Mouse (Mus musculus): ENCODE data around the gene Acap3. TPM values are rescaled to one million over a fixed set of nuclear protein-coding genes. Genes with fewer than 3 reads are reported as not detected.

Gene Acap3
- polyA plus RNA-seq, 1 experiment from 2014 or later = 71.0 TPM

DNA sequence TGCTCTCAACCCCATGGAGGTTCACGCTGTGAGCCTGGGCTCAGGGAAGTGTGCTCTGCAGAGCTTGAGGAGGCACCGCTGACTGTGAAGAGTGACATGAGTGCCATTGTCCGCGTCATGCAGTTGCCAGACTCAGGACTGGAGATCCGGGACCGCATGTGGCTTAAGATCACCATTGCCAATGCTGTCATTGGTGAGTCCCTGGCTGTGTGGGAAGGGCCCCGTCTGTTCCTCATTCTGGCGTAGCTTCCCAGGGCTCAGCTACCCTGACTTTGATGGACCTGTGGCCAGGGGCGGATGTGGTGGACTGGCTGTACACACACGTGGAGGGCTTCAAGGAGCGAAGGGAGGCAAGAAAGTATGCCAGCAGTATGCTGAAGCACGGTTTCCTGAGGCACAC lies 35.6 kb upstream of the Acap3 start:
- H3K9ac ChIP-seq = no peak overlapping the region
- ATAC-seq (ENCODE audit: low FRiP score) = no peak
- H3K4me2 ChIP-seq = no peak overlapping the region
- H3K9me3 ChIP-seq = no peaks in the 10 kb centered on the region
- WGBS = 94% methylated on average over 12 of the region's 12 CpGs
- peaks cover 82% of the 10 kb centered on the region for H3K36me3 ChIP-seq
- no peak overlapping the region for H3K27ac ChIP-seq
- H3K4me1 ChIP-seq (replicated peaks) = peaks cover 15% of the 10 kb centered on the region
- no peak overlapping the region for H3K4me3 ChIP-seq
- H3K27me3 ChIP-seq = no peaks in the 10 kb centered on the region

DNA sequence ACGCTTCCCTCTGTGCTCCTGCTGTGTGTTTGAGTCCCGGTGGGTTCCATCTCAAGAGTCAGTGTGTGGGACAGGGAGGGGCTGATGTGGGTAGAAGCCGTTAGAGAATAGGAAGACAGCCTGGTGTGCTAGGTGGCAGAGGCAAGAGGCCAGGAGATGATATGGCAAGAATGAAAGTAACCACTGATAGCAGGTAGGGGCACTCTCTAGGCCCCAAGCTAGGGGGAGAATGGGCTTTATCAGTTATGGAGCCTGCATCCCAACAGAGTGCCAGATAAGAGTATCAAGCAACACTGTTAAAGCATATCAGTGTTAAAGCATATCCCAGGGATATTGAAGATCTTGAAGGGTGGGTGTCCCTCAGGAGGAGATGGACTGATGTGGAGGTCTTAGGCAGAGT lies 34.7 kb upstream of the Acap3 start:
- Histone ChIP-seq H3K9ac (no peak overlapping the region), H3K27ac (no peak overlapping the region), H3K9me3 (no peaks in the 10 kb centered on the region), H3K36me3 (peaks cover 90% of the 10 kb centered on the region), H3K27me3 (no peaks in the 10 kb centered on the region), H3K4me1 (replicated peaks) (peaks cover 8% of the 10 kb centered on the region), H3K4me3 (no peak overlapping the region), H3K4me2 (no peak overlapping the region)
- no peak for ATAC-seq (ENCODE audit: low FRiP score)
- WGBS = 82% methylated on average over 3 of the region's 3 CpGs

DNA sequence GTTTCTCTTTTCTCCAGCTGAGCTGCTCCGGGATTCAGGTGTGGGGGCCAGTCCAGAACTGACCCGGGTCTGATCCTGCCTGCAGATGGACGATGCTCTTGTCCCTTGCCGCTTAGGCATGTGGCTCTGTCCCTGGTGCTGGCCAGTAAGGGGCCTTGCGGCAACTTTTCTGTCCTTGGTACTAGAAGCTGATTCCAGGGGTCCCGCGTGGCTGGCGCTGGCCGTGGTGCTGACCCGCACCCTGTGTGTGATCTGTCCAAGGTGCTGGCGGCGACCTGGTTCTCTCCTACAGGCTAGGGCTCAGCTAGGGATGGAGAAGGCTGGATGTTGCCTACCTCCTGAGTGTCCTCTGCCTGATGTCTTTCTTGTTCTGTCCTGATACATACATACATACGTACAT lies 32.3 kb upstream of the Acap3 start:
- ATAC-seq (ENCODE audit: low FRiP score) = no peak
- no peak overlapping the region for H3K27ac ChIP-seq
- no peak overlapping the region for H3K4me2 ChIP-seq
- H3K9ac ChIP-seq = no peak overlapping the region
- no peaks in the 10 kb centered on the region for H3K27me3 ChIP-seq
- H3K4me3 ChIP-seq = no peak overlapping the region
- H3K36me3 ChIP-seq = peaks cover 84% of the 10 kb centered on the region
- WGBS = 36% methylated on average over 13 of the region's 13 CpGs
- H3K4me1 ChIP-seq (replicated peaks) = no peaks in the 10 kb centered on the region
- H3K9me3 ChIP-seq = no peaks in the 10 kb centered on the region

DNA sequence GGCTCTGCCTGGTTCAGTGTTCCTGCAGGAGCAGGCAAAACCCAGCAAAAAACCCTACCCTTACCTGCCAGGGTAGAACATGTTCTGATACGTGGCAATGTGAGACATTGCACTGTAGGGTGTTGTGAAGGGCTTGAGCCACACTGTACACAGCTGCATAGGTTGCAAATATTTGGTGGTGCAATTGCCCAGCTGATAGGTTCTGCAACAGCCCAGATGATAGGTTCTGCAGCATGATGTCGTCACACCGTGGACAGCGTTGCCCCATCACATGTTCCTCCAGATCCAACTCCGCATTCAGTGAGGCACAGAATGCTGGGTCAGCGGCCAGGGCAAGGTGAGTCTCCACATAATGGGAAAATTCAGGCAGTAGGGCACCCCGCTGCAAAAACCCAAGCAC lies 29.8 kb upstream of the Acap3 start:
- Histone ChIP-seq H3K36me3 (peaks cover 79% of the 10 kb centered on the region), H3K27ac (no peak overlapping the region), H3K9me3 (no peaks in the 10 kb centered on the region), H3K4me1 (replicated peaks) (no peaks in the 10 kb centered on the region), H3K9ac (no peak overlapping the region), H3K27me3 (no peaks in the 10 kb centered on the region), H3K4me2 (no peak overlapping the region), H3K4me3 (no peak overlapping the region)
- 91% methylated on average over 7 of the region's 7 CpGs for WGBS
- no peak for ATAC-seq (ENCODE audit: low FRiP score)

DNA sequence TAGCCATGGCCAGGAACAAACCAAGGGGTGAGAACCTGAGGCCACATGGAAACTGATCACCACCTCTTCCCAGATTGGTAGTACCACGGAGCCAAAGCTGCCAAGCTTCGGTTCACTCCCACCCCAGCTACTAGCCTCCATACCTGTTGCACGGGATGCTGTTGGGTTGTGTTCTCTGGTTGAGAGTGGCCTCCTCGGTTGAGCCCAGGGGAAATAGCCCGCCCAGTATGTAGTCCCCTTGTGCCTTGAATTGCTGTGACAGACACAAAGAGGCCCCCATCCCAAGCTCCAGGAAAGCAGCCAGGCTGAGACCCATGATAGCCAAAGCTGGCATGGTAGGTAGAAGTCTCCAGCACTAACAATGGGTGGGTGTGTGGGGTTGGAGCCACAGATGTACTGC lies 28.6 kb upstream of the Acap3 start, which contains the start of gene Tas1r3:
TSS of gene Tas1r3 (minus strand) at position 362 of the 400 bp plus-strand sequence.
- ATAC-seq (ENCODE audit: low FRiP score) = no peak
- Histone ChIP-seq H3K9me3 (no peaks in the 10 kb centered on the region), H3K27ac (no peak within 1 kb of the TSS), H3K4me2 (no peak within 1 kb of the TSS), H3K36me3 (peaks cover 72% of the 10 kb centered on the region), H3K4me3 (no peak within 1 kb of the TSS), H3K27me3 (no peaks in the 10 kb centered on the region), H3K4me1 (replicated peaks) (0 out of 2 replicates have a peak, but pooled peaks cover under 1% of the 10 kb centered on the region), H3K9ac (no peak within 1 kb of the TSS)
- 81% methylated on average over 5 of the region's 5 CpGs for WGBS

DNA sequence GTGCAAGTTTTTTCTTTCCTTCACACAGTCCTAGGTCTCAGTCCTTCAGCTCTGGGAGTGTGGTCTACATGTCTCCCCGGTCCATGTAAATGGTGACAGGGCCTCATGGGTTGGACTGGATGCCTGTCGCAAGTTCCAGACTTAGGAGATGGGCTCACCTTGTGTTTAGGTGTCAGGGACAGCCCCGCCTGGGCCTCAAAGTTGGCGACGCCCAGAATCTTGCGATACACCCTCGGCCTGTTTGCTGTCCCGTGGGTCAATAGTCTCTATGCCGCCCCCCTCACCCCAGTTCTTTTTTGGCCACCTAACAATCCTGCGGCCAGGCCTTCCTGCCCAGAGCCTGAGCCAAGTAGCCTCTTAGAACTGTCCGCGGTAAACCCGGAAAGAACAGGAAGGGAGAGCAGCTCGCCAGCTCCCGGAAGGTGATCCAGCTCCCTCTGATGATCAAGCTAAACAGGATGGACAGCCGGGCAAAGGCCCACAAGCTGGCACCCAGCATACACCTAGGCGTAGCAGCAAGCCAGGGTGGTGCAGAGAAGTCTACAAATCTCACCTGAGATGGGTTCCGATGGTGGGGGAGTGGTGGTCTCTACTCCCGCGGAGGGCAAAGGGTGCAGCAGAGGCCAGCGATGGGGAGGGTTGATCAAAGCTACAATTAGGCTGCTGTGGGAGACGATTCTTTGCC lies 22.9 kb upstream of the Acap3 start:
- Histone ChIP-seq H3K4me2 (peak overlapping the region; percentile 93), H3K4me1 (replicated peaks) (peaks cover 31% of the 10 kb centered on the region), H3K4me3 (peak overlapping the region; percentile 77), H3K36me3 (peaks cover 48% of the 10 kb centered on the region), H3K9me3 (no peaks in the 10 kb centered on the region), H3K9ac (peak overlapping the region; percentile 87), H3K27ac (peak overlapping the region; percentile 49; the same call in 1 of the 2 replicates), H3K27me3 (no peaks in the 10 kb centered on the region)
- peak; percentile 75 for ATAC-seq (ENCODE audit: low FRiP score)
- WGBS = 13% methylated on average over 22 of the region's 22 CpGs

DNA sequence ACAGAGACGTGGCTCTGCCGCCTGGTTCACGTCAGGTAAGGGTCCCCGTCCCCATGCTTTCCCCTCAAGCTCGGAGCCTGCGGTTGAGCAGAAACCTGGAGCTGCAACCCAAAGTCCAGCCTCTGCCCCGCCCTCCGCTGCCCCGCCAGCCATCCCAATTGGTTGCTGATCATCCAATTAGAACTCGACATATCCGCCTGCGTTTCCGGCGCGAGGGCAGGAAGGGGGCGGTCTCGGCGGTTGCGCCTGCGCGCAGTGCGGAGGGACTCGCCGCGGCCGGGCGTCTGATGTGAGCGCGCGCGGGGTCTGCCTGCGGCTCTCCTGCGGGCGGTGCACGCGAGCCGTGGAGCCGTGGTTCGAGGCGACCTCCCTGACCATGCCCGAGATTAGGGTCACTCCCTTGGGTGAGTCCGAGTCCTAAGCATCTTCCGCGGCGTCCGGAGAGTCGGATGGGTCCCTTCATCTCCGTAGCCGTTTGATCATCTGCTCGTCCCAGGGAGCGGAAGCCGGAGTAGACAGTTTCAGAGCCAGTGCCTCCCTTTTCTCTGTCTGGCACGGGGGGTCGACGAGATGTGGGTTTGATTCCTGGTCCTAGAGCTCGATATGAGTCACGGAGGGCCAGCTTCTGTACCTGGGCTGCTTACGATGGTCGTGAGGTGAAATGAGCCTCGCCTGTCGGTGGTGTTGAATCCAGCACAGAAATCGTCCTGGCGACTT lies 22.1 kb upstream of the Acap3 start, which contains the start of the genes Cptp and Ints11:
TSS of gene Cptp (minus strand) at position 124 of the 717 bp plus-strand sequence.
TSS of gene Ints11 (plus strand) at position 230 of the 717 bp plus-strand sequence.
- Histone ChIP-seq H3K9me3 (no peaks in the 10 kb centered on the region), H3K27ac (peak within 1 kb of the TSS; percentile 78), H3K4me3 (peak within 1 kb of the TSS; percentile 77), H3K9ac (peak within 1 kb of the TSS; percentile 87), H3K36me3 (peaks cover 55% of the 10 kb centered on the region), H3K27me3 (no peaks in the 10 kb centered on the region), H3K4me1 (replicated peaks) (peaks cover 31% of the 10 kb centered on the region), H3K4me2 (peak within 1 kb of the TSS; percentile 93)
- under 1% methylated on average over 63 of the region's 63 CpGs for WGBS
- ATAC-seq (ENCODE audit: low FRiP score) = peak; percentile 97

DNA sequence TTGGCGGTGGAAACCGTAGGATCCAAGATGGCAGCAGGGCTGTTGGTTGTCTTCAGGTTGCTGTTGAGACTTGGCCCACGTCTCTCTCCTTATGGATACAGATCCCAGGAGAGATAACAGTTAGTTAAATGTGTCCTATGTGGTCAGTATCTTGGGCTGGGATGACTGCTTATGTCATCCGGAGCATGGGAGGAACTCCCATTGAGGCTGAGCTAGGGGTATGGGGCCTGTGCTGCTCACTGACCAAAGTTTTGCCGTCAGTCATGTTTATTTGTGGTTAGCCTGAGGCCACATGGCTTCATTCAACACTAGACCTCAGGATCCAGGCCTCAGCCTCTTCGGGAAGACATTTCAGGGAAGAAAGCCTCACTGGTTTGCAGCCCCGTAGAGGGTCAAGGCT lies 20.2 kb upstream of the Acap3 start:
- Histone ChIP-seq H3K4me3 (no peak overlapping the region), H3K36me3 (peaks cover 53% of the 10 kb centered on the region), H3K9ac (no peak overlapping the region), H3K9me3 (no peaks in the 10 kb centered on the region), H3K4me1 (replicated peaks) (peaks cover 31% of the 10 kb centered on the region), H3K27me3 (no peaks in the 10 kb centered on the region), H3K27ac (no peak overlapping the region), H3K4me2 (no peak overlapping the region)
- no peak for ATAC-seq (ENCODE audit: low FRiP score)
- WGBS = 96% methylated on average over 7 of the region's 7 CpGs

DNA sequence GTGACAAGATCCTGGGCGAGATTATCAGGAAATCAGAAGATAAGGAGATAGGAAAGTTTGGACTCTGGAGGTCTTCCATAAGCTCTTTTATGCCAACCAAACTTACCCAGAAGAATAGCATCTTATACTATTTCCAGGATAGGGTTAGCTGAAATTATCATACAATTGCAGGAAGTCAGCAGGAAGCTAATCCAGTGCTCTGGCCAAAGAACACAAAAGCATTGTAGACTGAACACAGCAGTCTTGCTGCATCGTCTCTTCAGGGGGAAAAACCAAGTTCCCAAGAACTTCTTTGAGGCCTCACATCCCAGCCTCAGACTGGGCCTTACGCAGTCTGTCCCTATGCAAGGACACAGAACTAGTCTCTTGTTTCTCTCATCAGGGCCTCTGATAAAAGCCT lies 8.0 kb upstream of the Acap3 start:
- Histone ChIP-seq H3K9ac (no peak overlapping the region), H3K4me1 (replicated peaks) (no peaks in the 10 kb centered on the region), H3K27me3 (no peaks in the 10 kb centered on the region), H3K9me3 (no peaks in the 10 kb centered on the region), H3K4me3 (no peak overlapping the region), H3K4me2 (no peak overlapping the region), H3K27ac (no peak overlapping the region), H3K36me3 (peaks cover 61% of the 10 kb centered on the region)
- no peak for ATAC-seq (ENCODE audit: low FRiP score)
- 89% methylated on average over 3 of the region's 3 CpGs for WGBS

DNA sequence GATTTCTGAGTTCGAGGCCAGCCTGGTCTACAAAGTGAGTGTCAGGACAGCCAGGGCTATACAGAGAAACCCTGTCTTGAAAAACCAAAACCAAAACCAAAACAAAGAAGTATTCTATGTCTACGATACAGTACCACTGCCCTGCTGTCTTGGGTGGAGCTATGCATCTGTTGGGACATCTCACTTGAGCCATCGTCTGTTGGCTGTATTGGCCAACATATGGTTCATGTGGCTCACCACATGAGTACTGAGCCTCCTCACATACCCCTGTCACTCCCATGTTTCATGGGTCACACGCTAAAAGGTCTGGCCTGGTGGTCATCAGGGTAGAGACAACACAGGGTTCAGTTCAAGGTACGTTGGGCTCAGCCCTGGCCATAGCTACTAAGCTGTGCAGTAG lies 5.3 kb upstream of the Acap3 start:
- WGBS = 94% methylated on average over 5 of the region's 5 CpGs
- no peak overlapping the region for H3K4me2 ChIP-seq
- no peak overlapping the region for H3K27ac ChIP-seq
- peaks cover 72% of the 10 kb centered on the region for H3K36me3 ChIP-seq
- no peak for ATAC-seq (ENCODE audit: low FRiP score)
- H3K9ac ChIP-seq = no peak overlapping the region
- H3K27me3 ChIP-seq = no peaks in the 10 kb centered on the region
- peaks cover 19% of the 10 kb centered on the region for H3K4me1 ChIP-seq (replicated peaks)
- H3K4me3 ChIP-seq = no peak overlapping the region
- H3K9me3 ChIP-seq = no peaks in the 10 kb centered on the region

DNA sequence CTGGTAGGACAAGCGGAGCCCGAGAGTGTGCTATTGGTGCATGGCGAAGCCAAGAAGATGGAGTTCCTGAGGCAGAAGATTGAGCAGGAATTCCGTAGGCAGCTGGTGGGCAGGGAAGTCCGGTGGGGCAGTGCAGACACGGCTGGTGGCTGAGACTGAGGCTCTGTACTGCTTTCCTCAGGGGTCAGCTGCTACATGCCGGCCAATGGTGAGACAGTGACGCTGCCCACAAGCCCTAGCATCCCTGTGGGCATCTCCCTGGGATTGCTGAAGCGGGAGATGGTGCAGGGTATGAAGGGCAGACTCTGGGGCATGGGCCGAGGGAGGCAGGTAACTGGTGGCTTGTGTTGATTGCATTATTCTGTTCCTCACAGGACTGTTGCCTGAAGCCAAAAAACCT lies 3.9 kb upstream of the Acap3 start:
- H3K4me1 ChIP-seq (replicated peaks) = peaks cover 21% of the 10 kb centered on the region
- H3K9ac ChIP-seq = no peak overlapping the region
- no peak overlapping the region for H3K27ac ChIP-seq
- no peak overlapping the region for H3K4me2 ChIP-seq
- H3K27me3 ChIP-seq = no peaks in the 10 kb centered on the region
- H3K9me3 ChIP-seq = no peaks in the 10 kb centered on the region
- H3K36me3 ChIP-seq = peaks cover 69% of the 10 kb centered on the region
- 90% methylated on average over 10 of the region's 10 CpGs for WGBS
- H3K4me3 ChIP-seq = no peak overlapping the region
- ATAC-seq (ENCODE audit: low FRiP score) = no peak

DNA sequence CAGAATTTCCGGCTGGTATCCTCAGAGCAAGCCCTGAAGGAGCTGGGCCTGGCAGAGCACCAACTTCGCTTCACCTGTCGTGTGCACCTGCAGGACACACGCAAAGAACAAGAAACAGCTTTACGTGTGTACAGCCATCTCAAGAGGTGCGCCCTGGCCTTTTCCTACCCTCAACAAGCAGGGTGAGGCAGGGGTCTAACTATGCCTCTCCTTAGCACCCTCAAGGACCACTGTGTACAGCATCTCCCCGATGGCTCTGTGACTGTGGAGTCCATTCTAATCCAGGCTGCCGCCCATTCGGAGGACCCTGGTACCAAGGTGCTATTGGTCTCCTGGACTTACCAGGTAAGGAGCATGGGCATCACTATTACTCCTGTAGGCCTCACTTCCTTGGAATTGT lies 3.4 kb upstream of the Acap3 start:
- H3K4me2 ChIP-seq = no peak overlapping the region
- H3K36me3 ChIP-seq = peaks cover 64% of the 10 kb centered on the region
- H3K9me3 ChIP-seq = no peaks in the 10 kb centered on the region
- ATAC-seq (ENCODE audit: low FRiP score) = no peak
- no peak overlapping the region for H3K27ac ChIP-seq
- peaks cover 26% of the 10 kb centered on the region for H3K4me1 ChIP-seq (replicated peaks)
- H3K4me3 ChIP-seq = no peak overlapping the region
- no peak overlapping the region for H3K9ac ChIP-seq
- H3K27me3 ChIP-seq = no peaks in the 10 kb centered on the region
- 93% methylated on average over 9 of the region's 9 CpGs for WGBS

DNA sequence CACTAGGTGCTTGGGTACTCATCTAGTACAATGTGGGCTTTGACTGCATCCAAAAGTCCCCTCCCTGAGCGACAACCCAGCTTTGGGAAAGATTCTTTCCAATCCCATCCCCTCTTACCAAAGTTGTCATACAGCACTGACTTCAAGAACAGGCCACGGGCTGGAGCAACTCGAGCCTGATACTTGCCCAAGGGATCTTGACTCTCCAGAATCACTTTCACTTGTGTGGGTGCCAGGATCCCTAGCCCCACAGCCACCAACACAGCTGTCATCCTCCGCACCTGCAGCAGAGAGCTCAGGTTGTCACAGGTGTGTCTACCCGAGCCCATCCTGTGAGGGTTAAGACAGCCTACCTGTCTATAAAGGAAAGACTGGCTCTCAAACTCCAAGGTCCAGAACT lies 2.3 kb upstream of the Acap3 start:
- H3K9me3 ChIP-seq = no peaks in the 10 kb centered on the region
- peaks cover 37% of the 10 kb centered on the region for H3K4me1 ChIP-seq (replicated peaks)
- ATAC-seq (ENCODE audit: low FRiP score) = no peak
- peaks cover 56% of the 10 kb centered on the region for H3K36me3 ChIP-seq
- no peak overlapping the region for H3K4me2 ChIP-seq
- no peak overlapping the region for H3K4me3 ChIP-seq
- H3K27me3 ChIP-seq = no peaks in the 10 kb centered on the region
- WGBS = 87% methylated on average over 5 of the region's 5 CpGs
- H3K9ac ChIP-seq = no peak overlapping the region
- H3K27ac ChIP-seq = no peak overlapping the region

Measured in hindbrain, embryonic 13.5 days (tissue).